Mouse (Mus musculus): Measurements from ENCODE around the gene Six5. TPM values are rescaled to one million over a fixed set of nuclear protein-coding genes. Genes with fewer than 3 reads are reported as not detected.

Six5 gene
- total and polyA plus RNA-seq, 3 experiments = 7.1 to 26.0 (median 8.2) TPM

DNA sequence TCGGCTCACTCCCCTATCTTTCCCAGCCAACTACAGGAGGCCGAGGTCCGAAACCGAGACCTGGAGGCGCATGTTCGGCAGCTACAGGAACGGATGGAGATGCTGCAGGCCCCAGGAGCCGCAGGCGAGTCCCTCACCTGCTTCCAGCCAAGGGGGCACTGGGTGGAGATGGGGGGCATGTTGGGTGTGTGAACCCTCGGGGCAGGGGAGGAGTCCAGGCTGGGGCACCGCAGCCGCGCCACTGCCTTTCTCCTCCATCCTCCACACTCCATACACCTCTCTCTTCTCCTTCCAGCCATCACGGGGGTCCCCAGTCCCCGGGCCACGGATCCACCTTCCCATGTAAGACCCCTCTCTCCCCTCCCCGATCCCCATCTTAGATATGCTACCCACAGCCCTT lies 2.5 kb upstream of the Six5 start:
- Histone ChIP-seq H3K79me2 (replicated peaks; ENCODE audit: control insufficient read depth, insufficient read depth, low read length) (no peaks in the 10 kb centered on the region), H3K27ac (no peak overlapping the region; the same call in 1 of the 2 replicates), H3K4me3 (no peak overlapping the region), H3K36me3 (ENCODE audit: control insufficient read depth, insufficient read depth, low read length) (no peaks in the 10 kb centered on the region; the same call in 1 of the 2 replicates), H3K4me1 (ENCODE audit: control insufficient read depth, insufficient read depth, low read length) (peaks cover 3% of the 10 kb centered on the region), H3K27me3 (ENCODE audit: control insufficient read depth, insufficient read depth, low read length) (no peaks in the 10 kb centered on the region), H3K9ac (ENCODE audit: low read depth, low read length) (no peak overlapping the region)
- 71% methylated on average over 15 of the region's 17 CpGs for WGBS
- intact Hi-C loops (cut with DNase I) = no loop called here
- DNase-seq = peak in 1 of 2 experiments; percentile 36
- TF ChIP-seq CTCF (IDR thresholded peaks at IDR 0.05) = no peak
- TF ChIP-seq POLR2A (IDR thresholded peaks at IDR 0.05; ENCODE audit: insufficient read depth, low read depth, low read length) = no peak
- TF ChIP-seq EP300 (IDR thresholded peaks at IDR 0.05; ENCODE audit: insufficient read depth, low read depth, low read length) = no peak

DNA sequence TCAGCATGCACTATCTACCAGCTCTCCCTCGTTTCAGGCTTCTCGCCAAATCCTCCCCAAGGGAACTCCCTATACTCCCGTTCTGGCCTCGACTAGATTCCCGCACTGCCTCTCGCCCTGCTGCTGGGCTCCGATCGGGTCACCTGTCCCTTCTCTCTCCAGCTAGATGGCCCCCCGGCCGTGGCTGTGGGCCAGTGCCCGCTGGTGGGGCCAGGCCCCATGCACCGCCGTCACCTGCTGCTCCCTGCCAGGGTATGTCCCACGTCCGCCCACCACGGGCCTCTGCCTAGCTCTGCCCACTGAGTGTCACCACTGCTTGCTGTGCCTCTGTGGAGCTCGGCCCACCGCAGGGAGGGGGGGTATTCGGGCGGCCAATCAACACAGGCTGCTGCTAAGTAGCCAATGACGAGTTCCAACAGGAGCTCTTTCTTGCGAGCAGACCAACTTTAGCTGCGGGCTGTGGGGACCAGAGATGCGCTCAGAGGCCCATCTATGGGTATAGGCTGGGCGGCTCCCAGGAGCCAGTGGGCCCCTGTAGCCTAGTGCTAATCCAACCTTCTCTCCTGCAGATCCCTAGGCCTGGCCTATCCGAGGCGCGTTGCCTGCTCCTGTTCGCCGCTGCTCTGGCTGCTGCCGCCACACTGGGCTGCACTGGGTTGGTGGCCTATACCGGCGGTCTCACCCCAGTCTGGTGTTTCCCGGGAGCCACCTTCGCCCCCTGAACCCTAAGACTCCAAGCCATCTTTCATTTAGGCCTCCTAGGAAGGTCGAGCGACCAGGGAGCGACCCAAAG lies 1.8 kb upstream of the Six5 start:
- WGBS = 29% methylated on average over 38 of the region's 38 CpGs
- Histone ChIP-seq H3K27ac (peak overlapping the region; percentile 96; the same call in 1 of the 2 replicates), H3K4me1 (ENCODE audit: control insufficient read depth, insufficient read depth, low read length) (peaks cover 3% of the 10 kb centered on the region), H3K27me3 (ENCODE audit: control insufficient read depth, insufficient read depth, low read length) (no peaks in the 10 kb centered on the region), H3K36me3 (ENCODE audit: control insufficient read depth, insufficient read depth, low read length) (no peaks in the 10 kb centered on the region; the same call in 1 of the 2 replicates), H3K9ac (ENCODE audit: low read depth, low read length) (peak overlapping the region; percentile 44), H3K79me2 (replicated peaks; ENCODE audit: control insufficient read depth, insufficient read depth, low read length) (no peaks in the 10 kb centered on the region), H3K4me3 (no peak overlapping the region)
- intact Hi-C loops (cut with DNase I) = loop anchor here (1.0 kb wide), 1 partner anchor 24 kb away; no protein-coding TSS in a partner anchor
- TF ChIP-seq POLR2A (IDR thresholded peaks at IDR 0.05; ENCODE audit: insufficient read depth, low read depth, low read length) (peak; percentile 44; the same call in 1 of the 2 replicates), CTCF (IDR thresholded peaks at IDR 0.05) (no peak)
- peak; percentile 73 to 81 for DNase-seq

DNA sequence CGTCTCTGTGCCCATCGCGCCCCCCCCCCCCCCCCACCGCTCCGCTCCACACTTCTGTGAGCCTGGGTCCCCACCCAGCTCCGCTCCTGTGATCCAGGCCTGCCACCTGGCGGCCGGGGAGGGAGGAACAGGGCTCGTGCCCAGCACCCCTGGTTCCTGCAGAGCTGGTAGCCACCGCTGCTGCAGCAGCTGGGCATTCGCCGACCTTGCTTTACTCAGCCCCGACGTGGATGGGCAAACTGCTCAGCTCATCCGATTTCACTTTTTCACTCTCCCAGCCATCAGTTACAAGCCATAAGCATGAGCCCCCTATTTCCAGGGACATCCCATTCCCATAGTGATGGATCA lies 1.2 kb upstream of the Six5 start:
- Histone ChIP-seq H3K27me3 (ENCODE audit: control insufficient read depth, insufficient read depth, low read length) (no peaks in the 10 kb centered on the region), H3K9ac (ENCODE audit: low read depth, low read length) (peak overlapping the region; percentile 18), H3K4me3 (peak overlapping the region; percentile 85), H3K79me2 (replicated peaks; ENCODE audit: control insufficient read depth, insufficient read depth, low read length) (no peaks in the 10 kb centered on the region), H3K36me3 (ENCODE audit: control insufficient read depth, insufficient read depth, low read length) (no peaks in the 10 kb centered on the region; the same call in 1 of the 2 replicates), H3K4me1 (ENCODE audit: control insufficient read depth, insufficient read depth, low read length) (peaks cover 6% of the 10 kb centered on the region), H3K27ac (peak overlapping the region; percentile 96)
- WGBS = 2% methylated on average over 11 of the region's 15 CpGs
- intact Hi-C loops (cut with DNase I) = loop anchor here (1.0 kb wide), 1 partner anchor 25 kb away; no protein-coding TSS in a partner anchor
- peak; percentile 89 to 92 for DNase-seq
- peak; percentile 83 for TF ChIP-seq CTCF (IDR thresholded peaks at IDR 0.05)
- TF ChIP-seq EP300 (IDR thresholded peaks at IDR 0.05; ENCODE audit: insufficient read depth, low read depth, low read length) = 0 out of 2 replicates have a peak, but pooled peaks have one; percentile 15
- TF ChIP-seq POLR2A (IDR thresholded peaks at IDR 0.05; ENCODE audit: insufficient read depth, low read depth, low read length) = no peak

DNA sequence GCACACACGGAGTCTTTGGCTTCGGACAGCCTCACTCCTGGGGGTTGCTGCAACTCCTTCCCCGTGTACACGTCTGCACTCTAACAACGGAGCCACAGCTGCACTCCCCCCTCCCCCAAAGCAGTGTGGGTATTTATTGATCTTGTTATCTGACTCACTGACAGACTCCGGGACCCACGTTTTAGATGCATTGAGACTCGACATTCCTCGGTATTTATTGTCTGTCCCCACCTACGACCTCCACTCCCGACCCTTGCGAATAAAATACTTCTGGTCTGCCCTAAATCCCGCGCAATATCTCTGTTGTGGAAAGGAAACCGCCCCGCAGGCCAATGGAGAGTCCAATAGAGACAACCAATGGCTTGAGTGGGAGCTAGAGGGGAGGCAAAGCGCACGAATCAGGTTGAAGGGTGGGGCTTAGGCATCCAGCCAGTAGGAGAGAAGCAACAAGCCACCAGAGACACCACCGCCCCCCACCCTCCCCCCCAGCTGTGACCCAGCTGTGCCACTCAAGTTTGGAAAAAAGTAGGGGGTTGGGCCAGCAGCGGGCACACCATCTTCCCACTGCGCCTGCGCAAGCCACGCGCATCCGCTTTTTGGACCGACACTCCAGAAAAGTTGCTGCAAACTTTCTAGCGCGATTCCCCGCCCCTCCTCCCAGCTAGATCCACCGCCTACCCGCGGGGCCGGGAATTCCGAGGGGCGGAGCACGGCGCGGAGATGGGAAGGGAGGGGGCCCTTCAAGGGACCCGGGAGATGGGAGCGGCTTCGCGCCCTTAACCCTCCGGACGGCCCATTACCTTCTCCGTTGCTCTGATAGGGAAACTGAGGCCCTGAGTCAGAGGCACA lies 633 bp upstream of the Six5 start:
- Histone ChIP-seq H3K27me3 (ENCODE audit: control insufficient read depth, insufficient read depth, low read length) (no peaks in the 10 kb centered on the region), H3K4me1 (ENCODE audit: control insufficient read depth, insufficient read depth, low read length) (peaks cover 6% of the 10 kb centered on the region), H3K4me3 (peak overlapping the region; percentile 85), H3K9ac (ENCODE audit: low read depth, low read length) (peak overlapping the region; percentile 89), H3K79me2 (replicated peaks; ENCODE audit: control insufficient read depth, insufficient read depth, low read length) (no peaks in the 10 kb centered on the region), H3K27ac (peak overlapping the region; percentile 96), H3K36me3 (ENCODE audit: control insufficient read depth, insufficient read depth, low read length) (no peaks in the 10 kb centered on the region; the same call in 1 of the 2 replicates)
- TF ChIP-seq EP300 (IDR thresholded peaks at IDR 0.05; ENCODE audit: insufficient read depth, low read depth, low read length) (peak; percentile 66; the same call in 1 of the 2 replicates), POLR2A (IDR thresholded peaks at IDR 0.05; ENCODE audit: insufficient read depth, low read depth, low read length) (peak; percentile 83), CTCF (IDR thresholded peaks at IDR 0.05) (no peak)
- DNase-seq = peak; percentile 96 to 98
- under 1% methylated on average over 45 of the region's 45 CpGs for WGBS
- intact Hi-C loops (cut with DNase I) = loop anchor here (1.0 kb wide), 1 partner anchor 25 kb away; no protein-coding TSS in a partner anchor

DNA sequence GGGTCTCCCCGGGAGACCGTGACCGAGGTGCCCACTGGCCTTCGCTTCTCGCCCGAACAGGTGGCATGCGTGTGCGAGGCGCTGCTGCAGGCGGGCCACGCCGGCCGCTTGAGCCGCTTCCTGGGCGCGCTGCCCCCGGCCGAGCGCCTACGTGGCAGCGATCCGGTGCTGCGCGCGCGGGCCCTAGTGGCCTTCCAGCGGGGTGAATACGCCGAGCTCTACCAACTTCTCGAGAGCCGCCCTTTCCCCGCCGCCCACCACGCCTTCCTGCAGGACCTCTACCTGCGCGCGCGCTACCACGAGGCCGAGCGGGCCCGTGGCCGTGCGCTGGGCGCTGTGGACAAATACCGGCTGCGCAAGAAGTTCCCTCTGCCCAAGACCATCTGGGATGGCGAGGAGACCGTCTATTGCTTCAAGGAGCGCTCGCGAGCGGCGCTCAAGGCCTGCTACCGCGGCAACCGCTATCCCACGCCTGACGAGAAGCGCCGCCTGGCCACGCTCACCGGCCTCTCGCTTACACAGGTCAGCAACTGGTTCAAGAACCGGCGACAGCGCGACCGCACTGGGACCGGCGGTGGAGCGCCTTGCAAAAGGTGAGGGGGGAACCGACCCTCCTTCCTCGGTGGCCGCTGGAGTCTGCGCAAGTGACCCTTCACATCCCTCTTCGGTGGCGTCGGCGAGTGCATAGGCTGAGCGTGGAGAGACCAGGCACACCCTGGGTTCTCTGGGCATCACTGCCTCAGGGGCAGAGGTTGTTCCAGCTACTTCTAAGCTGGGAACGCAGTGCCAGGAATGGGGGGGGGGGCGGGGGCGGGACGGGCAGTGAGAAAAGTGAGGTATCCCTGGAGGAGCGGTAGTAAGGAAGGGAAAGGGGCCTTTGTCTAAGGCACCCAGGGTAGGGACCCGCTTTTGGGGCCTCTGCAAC lies 694 bp downstream of the Six5 start:
- Histone ChIP-seq H3K9ac (ENCODE audit: low read depth, low read length) (peak overlapping the region; percentile 89), H3K4me1 (ENCODE audit: control insufficient read depth, insufficient read depth, low read length) (peaks cover 6% of the 10 kb centered on the region), H3K27me3 (ENCODE audit: control insufficient read depth, insufficient read depth, low read length) (no peaks in the 10 kb centered on the region), H3K36me3 (ENCODE audit: control insufficient read depth, insufficient read depth, low read length) (no peaks in the 10 kb centered on the region; the same call in 1 of the 2 replicates), H3K79me2 (replicated peaks; ENCODE audit: control insufficient read depth, insufficient read depth, low read length) (no peaks in the 10 kb centered on the region), H3K27ac (peak overlapping the region; percentile 96), H3K4me3 (peak overlapping the region; percentile 85)
- WGBS = under 1% methylated on average over 85 of the region's 87 CpGs
- peak; percentile 71 to 75 for DNase-seq
- intact Hi-C loops (cut with DNase I) = no loop called here
- TF ChIP-seq EP300 (IDR thresholded peaks at IDR 0.05; ENCODE audit: insufficient read depth, low read depth, low read length) (no peak), CTCF (IDR thresholded peaks at IDR 0.05) (no peak), POLR2A (IDR thresholded peaks at IDR 0.05; ENCODE audit: insufficient read depth, low read depth, low read length) (no peak; the same call in 1 of the 2 replicates)
